Mouse (Mus musculus) liver, embryonic 14 days (tissue): ENCODE results near the gene Fbxo36. TPM values are rescaled to one million over a fixed set of nuclear protein-coding genes. Genes with fewer than 3 reads are reported as not detected.

ENCODE experiments used
- polyA plus RNA-seq: library from polyadenylated mRNA; depleted of rRNA; stranded (reverse); fragments of >200 nt; gene quantifications from 2 replicates; pipeline ENCODE4 v1.2.3, GENCODE M21; 2012; rRNA removed

Gene Fbxo36
- 3.6 and 4.4 TPM in 2 replicates for polyA plus RNA-seq

DNA sequence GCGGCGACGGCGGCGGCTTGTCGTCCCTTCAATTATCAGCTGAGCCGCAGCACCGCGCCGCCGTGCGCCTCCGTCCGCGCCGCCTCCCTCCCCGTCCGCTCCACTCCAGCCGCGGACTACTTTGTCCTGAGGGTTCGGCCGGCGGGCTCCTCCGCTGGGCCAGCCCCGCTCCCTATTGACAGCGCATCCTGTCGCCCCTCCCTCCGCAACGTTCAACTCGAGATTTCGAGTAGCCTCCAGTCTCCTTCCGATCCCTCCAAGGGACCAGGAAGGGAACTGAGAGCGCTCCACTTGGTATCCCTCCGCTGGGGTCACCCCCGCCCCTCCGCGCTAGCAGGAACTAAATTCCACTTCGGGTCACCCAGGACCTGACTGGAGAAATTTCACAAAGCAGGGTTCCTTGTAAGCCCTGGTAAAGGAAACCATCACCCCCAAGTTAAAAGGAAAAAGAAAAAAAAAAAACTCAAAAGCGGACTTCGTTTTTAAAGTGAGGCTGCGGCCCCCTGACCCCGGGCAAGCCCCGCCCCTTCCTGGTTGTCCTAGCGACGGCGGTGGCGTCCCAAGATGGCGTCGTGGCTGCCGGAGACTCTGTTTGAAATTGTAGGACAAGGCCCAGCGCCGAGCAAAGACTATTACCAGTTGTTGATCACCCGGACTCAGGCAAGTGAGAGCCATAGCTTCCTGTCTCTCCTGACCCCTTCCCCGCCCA is at the start of gene Fbxo36:
Fbxo36 (plus strand) TSS at position 533 of the 709 bp plus-strand sequence.

DNA sequence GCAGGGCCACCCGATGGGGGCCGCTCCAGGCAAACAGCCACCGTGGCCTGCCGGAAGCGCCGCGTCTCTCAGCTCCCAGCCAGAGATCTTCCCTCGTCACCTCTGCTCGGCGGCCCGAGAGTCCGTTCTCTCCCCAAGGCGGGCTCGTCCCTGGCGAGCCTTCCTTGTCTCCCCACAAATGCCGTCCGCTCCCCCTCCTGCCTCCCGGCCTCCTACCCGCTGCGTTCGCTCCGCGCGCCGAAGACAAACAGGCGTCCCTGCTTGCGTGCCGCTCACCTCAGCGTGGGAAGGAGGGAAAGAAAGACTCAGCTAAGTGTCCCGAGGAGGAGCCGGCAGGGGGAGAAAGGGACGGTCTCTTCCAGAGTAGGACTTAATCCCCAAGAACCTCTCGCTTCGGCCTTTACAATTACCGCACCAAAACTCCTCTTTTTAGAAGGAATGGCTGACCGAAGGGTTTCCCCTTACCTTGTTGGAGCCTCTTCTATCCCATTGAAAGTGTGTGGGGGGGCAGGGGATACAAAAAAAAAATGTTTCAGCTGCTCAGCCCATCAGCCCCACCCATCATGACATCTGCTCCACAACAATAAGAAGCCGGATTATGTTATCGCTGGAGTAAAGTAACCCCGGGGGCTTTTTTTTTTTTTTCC is 500 bp downstream of the Fbxo36 start, which contains the start of gene Trip12:
Trip12 (minus strand) TSS at position 499 of the 647 bp plus-strand sequence.

DNA sequence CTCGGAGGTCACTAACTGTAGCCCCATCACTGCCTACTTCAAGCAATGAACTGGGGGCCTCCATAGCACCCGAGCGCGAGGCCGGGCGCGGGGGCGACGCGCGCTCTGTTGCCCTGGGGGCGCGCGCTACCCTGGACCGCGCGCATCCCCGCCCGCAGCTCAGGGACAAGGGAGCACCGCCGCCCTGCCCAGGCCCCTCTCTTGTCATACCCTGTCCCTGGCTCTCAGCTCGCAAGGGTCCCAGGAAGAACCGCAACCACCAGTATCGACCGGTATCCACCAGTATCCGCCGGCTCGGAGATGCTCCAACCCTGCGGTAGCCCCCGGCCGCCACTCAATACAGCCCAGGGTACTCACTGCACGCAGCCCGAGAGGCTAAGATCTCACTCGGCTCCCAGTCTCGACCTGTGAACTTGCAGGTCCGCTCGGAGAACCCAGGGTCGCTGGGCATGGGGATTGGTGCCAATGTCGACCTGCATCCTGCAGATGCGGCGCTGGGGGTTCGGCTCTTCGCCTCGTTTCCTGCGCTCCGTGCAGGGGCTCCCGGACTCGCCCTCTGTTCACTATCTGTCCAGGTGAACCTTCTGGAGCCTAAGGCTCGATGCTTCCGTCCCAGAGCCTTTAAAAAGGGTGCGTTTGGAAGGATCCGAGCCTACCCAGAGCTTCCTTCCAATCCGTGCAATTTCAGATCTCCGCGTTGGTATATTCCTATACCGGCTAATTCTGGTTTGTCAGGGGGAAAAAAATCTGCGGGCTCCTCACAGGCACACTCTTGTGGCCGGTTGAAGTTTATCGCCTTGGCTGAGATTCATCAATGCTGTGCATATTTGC is 95.1 kb downstream of the Fbxo36 start, which contains the start of gene Slc16a14:
Slc16a14 (minus strand) TSS at position 632 of the 831 bp plus-strand sequence.

Other genes starting within 250 kb of the Fbxo36 start
- gene Dner, start 143.6 kb upstream of the Fbxo36 start, polyA plus RNA-seq, result 0.01 and 0.07 TPM in 2 replicates
- gene Trip12, start 675 bp downstream of the Fbxo36 start, polyA plus RNA-seq, result 28.9 and 35.6 TPM in 2 replicates
- not detected in 2 replicates for gene Slc16a14, start 95.3 kb downstream of the Fbxo36 start, polyA plus RNA-seq